Comparison of ENCODE assay signal across 11 mouse cellular contexts in genomic region chr5:80952600-80953218, GRCm38 (mm10).
DNase-seq lines count a peak whose midpoint lies in the region; ATAC-seq and TF ChIP-seq lines count a peak whose summit lies in the region.
"Had no signal": no experiment of that assay in that cellular context is flagged by ENCODE, and none has a peak within 500 bp of the region (broad histone marks: within the 10 kb centered on the region; RNA-seq: fewer than 3 reads in every experiment).

No protein-coding gene starts in this region.

- no peak overlapping the region for H3K4me2 ChIP-seq in liver, postnatal 0 days (ENCODE audit: low read depth, low read length)
- no peak overlapping the region for H3K4me2 ChIP-seq in embryonic facial prominence, embryonic 11.5 days (ENCODE audit: low read depth, low read length)
- H3K4me2 ChIP-seq: heart, embryonic 15.5 days; liver, embryonic 11.5 days had no signal

- no peaks in the 10 kb centered on the region for H3K9me3 ChIP-seq in liver, postnatal 0 days (ENCODE audit: low read length)
- H3K9me3 ChIP-seq in embryonic facial prominence, embryonic 11.5 days (replicated peaks; ENCODE audit: control insufficient read depth, low read length), result no peaks in the 10 kb centered on the region
- H3K9me3 ChIP-seq in limb, embryonic 10.5 days (replicated peaks), result no peaks in the 10 kb centered on the region
- H3K9me3 ChIP-seq: heart, embryonic 15.5 days had no signal

- no peaks in the 10 kb centered on the region for H3K27me3 ChIP-seq in liver, adult 2 months (ENCODE audit: control insufficient read depth, insufficient read depth, low read length)
- no peaks in the 10 kb centered on the region for H3K27me3 ChIP-seq in liver, postnatal 0 days (ENCODE audit: insufficient read depth, low read length)
- no peaks in the 10 kb centered on the region for H3K27me3 ChIP-seq in embryonic facial prominence, embryonic 11.5 days (ENCODE audit: control insufficient read depth, insufficient read depth, low read length)
- no peaks in the 10 kb centered on the region for H3K27me3 ChIP-seq in limb, embryonic 10.5 days (ENCODE audit: low read depth, poor library complexity, severe bottlenecking)
- H3K27me3 ChIP-seq: heart, embryonic 15.5 days had no signal

- no peak overlapping the region for H3K9ac ChIP-seq in liver, adult 2 months (ENCODE audit: low read depth, low read length)
- H3K9ac ChIP-seq in liver, postnatal 0 days (replicated peaks), result no peak overlapping the region
- no peak overlapping the region for H3K9ac ChIP-seq in embryonic facial prominence, embryonic 11.5 days (replicated peaks; ENCODE audit: low read length)
- H3K9ac ChIP-seq: heart, embryonic 15.5 days had no signal

- no peak for TF ChIP-seq POLR2A in liver, adult 2 months (IDR thresholded peaks at IDR 0.05; ENCODE audit: extremely low read depth, insufficient read depth, low read length)

- peak; percentile 5 for DNase-seq in liver, adult 2 months (ENCODE audit: extremely low read depth, low read depth, low spot score)
- no peak for DNase-seq in liver, postnatal 0 days
- peak; percentile 53 for DNase-seq in embryonic facial prominence, embryonic 11.5 days (ENCODE audit: low spot score)
- peak; percentile 33 for DNase-seq in limb, embryonic 10.5 days (ENCODE audit: low spot score)
- DNase-seq in retina, embryonic 14.5 days (ENCODE audit: low spot score), result peak; percentile 22
- DNase-seq in layer of hippocampus, postnatal 14 days (ENCODE audit: low spot score in 2 of 2), result no peak
- no peak for DNase-seq in spleen, postnatal 4 days (ENCODE audit: low spot score in 2 of 2)
- DNase-seq: right cerebral cortex, postnatal 4 days; thymus, postnatal 4 days had no signal

- no peak for TF ChIP-seq EP300 in liver, postnatal 0 days (IDR thresholded peaks at IDR 0.05; ENCODE audit: low read depth)

- no peaks in the 10 kb centered on the region for H3K4me1 ChIP-seq in liver, adult 2 months (ENCODE audit: control insufficient read depth, insufficient read depth, low read length)
- H3K4me1 ChIP-seq in liver, postnatal 0 days (ENCODE audit: insufficient read depth), result no peaks in the 10 kb centered on the region
- no peaks in the 10 kb centered on the region for H3K4me1 ChIP-seq in embryonic facial prominence, embryonic 11.5 days (ENCODE audit: control insufficient read depth, insufficient read depth, low read length)
- H3K4me1 ChIP-seq in limb, embryonic 10.5 days, result peaks cover 20% of the 10 kb centered on the region
- H3K4me1 ChIP-seq: heart, embryonic 15.5 days had no signal

- no peaks in the 10 kb centered on the region for H3K36me3 ChIP-seq in liver, adult 2 months (ENCODE audit: control insufficient read depth, insufficient read depth, low read length)
- no peaks in the 10 kb centered on the region for H3K36me3 ChIP-seq in liver, postnatal 0 days (replicated peaks; ENCODE audit: insufficient read depth, low read length)
- H3K36me3 ChIP-seq in embryonic facial prominence, embryonic 11.5 days (replicated peaks; ENCODE audit: control insufficient read depth, insufficient read depth, low read depth, low read length), result no peaks in the 10 kb centered on the region
- H3K36me3 ChIP-seq in limb, embryonic 10.5 days, result no peaks in the 10 kb centered on the region
- H3K36me3 ChIP-seq: heart, embryonic 15.5 days had no signal

- 64% methylated on average over 4 of the region's 4 CpGs for WGBS in liver, adult 2 months
- WGBS in liver, postnatal 0 days (ENCODE audit: insufficient replicate concordance), result 60% methylated on average over 4 of the region's 4 CpGs
- WGBS in embryonic facial prominence, embryonic 11.5 days, result 29% methylated on average over 4 of the region's 4 CpGs
- 55% methylated on average over 4 of the region's 4 CpGs for WGBS in limb, embryonic 10.5 days

- H3K27ac ChIP-seq in liver, adult 2 months (replicated peaks; ENCODE audit: insufficient read depth, low read depth, low read length), result no peak overlapping the region
- H3K27ac ChIP-seq in liver, postnatal 0 days (ENCODE audit: low read depth), result no peak overlapping the region
- H3K27ac ChIP-seq in embryonic facial prominence, embryonic 11.5 days (replicated peaks; ENCODE audit: low read depth, low read length), result no peak overlapping the region
- peak overlapping the region; percentile 78 for H3K27ac ChIP-seq in limb, embryonic 10.5 days
- H3K27ac ChIP-seq: heart, embryonic 15.5 days had no signal

- TF ChIP-seq CTCF in liver, adult 2 months (IDR thresholded peaks at IDR 0.05; ENCODE audit: low read depth, low read length), result no peak
- TF ChIP-seq CTCF in liver, postnatal 0 days (IDR thresholded peaks at IDR 0.05; ENCODE audit: low read depth), result no peak

- ATAC-seq in liver, postnatal 0 days, result no peak
- ATAC-seq in embryonic facial prominence, embryonic 11.5 days (replicated peaks; ENCODE audit: insufficient number of reproducible peaks, low FRiP score, low TSS enrichment, low read depth), result peak; percentile 79

- no peaks in the 10 kb centered on the region for H3K79me2 ChIP-seq in liver, adult 2 months (ENCODE audit: control insufficient read depth, insufficient read depth, low read length)

- no peak overlapping the region for H3K4me3 ChIP-seq in liver, adult 2 months (ENCODE audit: insufficient read depth, low read depth, low read length)
- no peak overlapping the region for H3K4me3 ChIP-seq in liver, postnatal 0 days (ENCODE audit: low read depth, low read length)
- H3K4me3 ChIP-seq in embryonic facial prominence, embryonic 11.5 days (ENCODE audit: low read depth, low read length), result no peak overlapping the region
- no peak overlapping the region for H3K4me3 ChIP-seq in limb, embryonic 10.5 days
- H3K4me3 ChIP-seq: heart, embryonic 15.5 days had no signal

Comparison
In these comparisons a context has a peak if more than half of its experiments do, and no peak if none do; other contexts are left out.
1. DNase-seq: peak in liver, adult 2 months (single experiment), embryonic facial prominence, embryonic 11.5 days (single experiment), limb, embryonic 10.5 days (single experiment) and retina, embryonic 14.5 days (single experiment); none in liver, postnatal 0 days (single experiment), layer of hippocampus, postnatal 14 days (0 of 2) and spleen, postnatal 4 days (0 of 2).